Mouse (Mus musculus) liver, postnatal 0 days (tissue): ENCODE measurements around the gene Prkaa1.
A peak's percentile ranks its signal among the peaks of the same experiment; 100 is the strongest.

Experiments
- CTCF ChIP-seq: sonication (generic); IDR thresholded peaks from 2 replicates; pipeline ENCODE4 v1.5.1; 2016; ENCODE audit warnings: antibody characterized with exemption, low read depth
- EP300 ChIP-seq: IDR thresholded peaks from 2 replicates; pipeline ENCODE4 v1.6.1; 2016; ENCODE audit warnings: antibody characterized with exemption, low read depth, mild to moderate bottlenecking

DNA sequence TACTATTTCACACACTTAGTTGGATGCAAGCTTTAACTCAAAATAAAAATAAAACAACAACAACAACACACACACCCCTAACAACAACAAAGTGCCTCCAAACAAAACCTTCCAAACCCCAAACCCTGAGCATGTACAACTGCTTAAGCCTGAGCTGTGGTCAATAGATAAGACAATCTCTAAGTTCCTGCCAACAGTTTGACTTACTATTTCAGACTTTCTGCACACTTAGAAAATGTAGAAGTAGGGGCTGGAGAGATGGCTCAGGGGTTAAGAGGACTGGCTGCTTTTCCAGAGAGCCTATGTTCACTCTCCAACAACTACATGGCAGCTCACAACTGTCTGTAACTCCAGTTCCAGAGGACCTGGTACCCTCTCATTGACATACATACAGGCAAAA lies 3.3 kb upstream of the Prkaa1 start:
- TF ChIP-seq CTCF: no peak
- peak; percentile 93 for TF ChIP-seq EP300
